Mouse (Mus musculus): ENCODE measurements around the gene Ddx41. TPM values are rescaled to one million over a fixed set of nuclear protein-coding genes. Genes with fewer than 3 reads are reported as not detected.
A peak's percentile ranks its signal among the peaks of the same experiment; 100 is the strongest.
"Not testable (repeated sequence)": the region's sequence is repeated elsewhere in the genome, so short reads cannot be mapped to it uniquely, and the experiment has no call there.

Ddx41 gene
- polyA plus RNA-seq (2011; ENCODE audit: insufficient read length, low read depth, missing spikeins) = 23.9 and 26.2 TPM in 2 replicates

DNA sequence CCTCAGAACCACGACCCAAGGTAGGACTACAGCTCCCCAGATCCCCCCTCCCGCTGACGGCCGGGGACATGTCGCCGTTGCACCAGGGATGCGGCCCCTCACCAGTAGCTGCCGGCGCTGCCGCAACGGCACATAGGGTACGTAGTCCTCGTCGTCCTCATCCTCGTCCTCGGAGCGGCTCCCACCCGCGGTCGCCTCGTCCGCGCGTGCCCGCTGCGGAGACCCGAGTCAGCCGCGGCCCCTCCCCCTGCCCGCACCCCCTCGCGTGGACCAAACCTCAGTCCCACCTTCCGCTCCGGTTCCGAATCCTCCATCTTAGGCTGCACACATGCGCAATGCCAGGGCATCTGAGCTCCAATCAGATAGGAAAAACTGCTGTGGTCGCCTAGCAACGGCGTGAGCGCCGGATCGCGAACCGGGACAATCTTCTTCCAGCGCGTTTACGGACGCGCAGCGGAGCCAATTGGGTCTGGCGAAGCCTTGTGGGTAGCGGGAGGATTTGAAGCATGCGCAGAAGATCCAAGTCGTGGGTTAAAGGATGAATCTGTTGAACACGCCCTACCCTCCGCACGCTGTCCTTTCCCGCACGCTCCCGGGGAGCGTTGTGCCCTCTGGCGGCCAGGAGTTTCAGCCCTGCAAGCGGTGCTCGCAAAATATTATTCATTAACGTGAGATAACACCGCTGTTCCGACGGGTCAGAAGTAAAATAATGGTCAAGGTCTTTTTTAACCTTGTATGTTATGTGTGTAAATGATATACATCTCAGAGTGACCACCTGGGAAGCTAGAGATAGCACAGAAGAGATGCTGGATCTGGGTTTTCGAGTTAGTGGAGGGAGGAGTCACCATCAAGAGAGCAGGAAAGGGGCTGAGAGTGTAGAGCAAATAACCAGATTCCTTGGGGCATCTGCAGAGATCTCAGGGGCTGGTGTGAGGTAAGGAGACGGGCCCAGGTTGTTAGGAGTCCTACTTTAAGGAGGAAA lies at the start of gene Ddx41:
Gene Ddx41 (minus strand): TSS at position 465 of the 982 bp plus-strand sequence.
- Histone ChIP-seq H3K27ac (ENCODE audit: insufficient read depth, low read length) (no peak within 1 kb of the TSS), H3K4me1 (ENCODE audit: control insufficient read depth, insufficient read depth, low read length) (no peaks in the 10 kb centered on the region), H3K4me3 (ENCODE audit: insufficient read depth, low read length) (peak within 1 kb of the TSS; percentile 85)
- TF ChIP-seq POLR2A (IDR thresholded peaks at IDR 0.05; ENCODE audit: low read depth, low read length) = peak; percentile 84
- TF ChIP-seq CTCF (IDR thresholded peaks at IDR 0.05; ENCODE audit: borderline replicate concordance, insufficient read depth, low read length) = peak; percentile 89

DNA sequence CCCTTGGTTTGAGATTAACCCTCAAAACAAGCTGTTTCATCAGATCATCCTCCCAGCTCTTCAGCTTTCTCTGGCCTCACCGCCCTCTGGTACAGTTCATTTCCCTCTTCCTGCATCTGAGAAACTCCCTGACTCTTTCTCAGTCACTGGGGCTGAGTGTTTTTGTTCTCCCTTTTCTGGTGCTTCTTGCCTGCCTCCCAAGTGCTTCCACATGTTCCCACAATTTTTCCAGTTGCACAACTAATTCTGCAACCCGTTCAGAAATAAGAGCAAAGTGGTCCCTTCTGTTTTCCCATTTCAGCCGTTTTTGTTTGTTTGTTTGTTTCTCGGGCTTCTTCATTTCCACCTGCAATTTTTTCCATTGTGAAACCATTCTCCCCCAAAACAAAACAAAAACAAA lies 41.6 kb upstream of the Ddx41 start:
- H3K4me3 ChIP-seq (ENCODE audit: insufficient read depth, low read length) = no peak overlapping the region
- no peak for TF ChIP-seq POLR2A (IDR thresholded peaks at IDR 0.05; ENCODE audit: low read depth, low read length)
- H3K4me1 ChIP-seq (ENCODE audit: control insufficient read depth, insufficient read depth, low read length) = no peaks in the 10 kb centered on the region
- H3K27ac ChIP-seq (ENCODE audit: insufficient read depth, low read length) = no peak overlapping the region

GRCm38 (mm10) chr13:55576872-55577271 lies 40.4 kb upstream of the Ddx41 start:
- H3K27ac ChIP-seq (ENCODE audit: insufficient read depth, low read length); H3K4me3 ChIP-seq (ENCODE audit: insufficient read depth, low read length); H3K4me1 ChIP-seq (ENCODE audit: control insufficient read depth, insufficient read depth, low read length): not testable (repeated sequence)

DNA sequence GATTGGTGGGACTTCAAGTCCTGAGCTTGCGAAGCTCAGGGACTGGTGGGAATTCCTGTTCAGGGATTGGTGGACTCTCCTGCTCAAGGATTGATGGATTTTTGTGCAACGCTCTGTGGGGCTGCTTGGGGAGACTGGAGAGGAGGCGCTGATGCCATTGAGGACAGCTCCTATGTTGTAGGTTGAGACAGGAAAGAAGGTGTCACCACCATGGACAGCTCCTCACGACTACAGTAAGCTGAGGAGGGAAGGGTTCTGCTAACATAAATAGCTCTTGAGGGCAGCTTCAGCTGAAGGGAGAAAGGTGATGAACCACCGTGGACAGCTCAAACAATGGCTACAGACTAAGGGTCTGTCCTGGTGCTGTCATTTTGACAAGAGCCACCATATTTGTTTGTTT lies 39.5 kb upstream of the Ddx41 start:
- H3K4me1 ChIP-seq (ENCODE audit: control insufficient read depth, insufficient read depth, low read length) = no peaks in the 10 kb centered on the region; the same call in 1 of the 2 replicates
- TF ChIP-seq CTCF (IDR thresholded peaks at IDR 0.05; ENCODE audit: borderline replicate concordance, insufficient read depth, low read length) (no peak), POLR2A (IDR thresholded peaks at IDR 0.05; ENCODE audit: low read depth, low read length) (no peak)
- H3K4me3 ChIP-seq (ENCODE audit: insufficient read depth, low read length) = no peak overlapping the region
- no peak overlapping the region for H3K27ac ChIP-seq (ENCODE audit: insufficient read depth, low read length)

DNA sequence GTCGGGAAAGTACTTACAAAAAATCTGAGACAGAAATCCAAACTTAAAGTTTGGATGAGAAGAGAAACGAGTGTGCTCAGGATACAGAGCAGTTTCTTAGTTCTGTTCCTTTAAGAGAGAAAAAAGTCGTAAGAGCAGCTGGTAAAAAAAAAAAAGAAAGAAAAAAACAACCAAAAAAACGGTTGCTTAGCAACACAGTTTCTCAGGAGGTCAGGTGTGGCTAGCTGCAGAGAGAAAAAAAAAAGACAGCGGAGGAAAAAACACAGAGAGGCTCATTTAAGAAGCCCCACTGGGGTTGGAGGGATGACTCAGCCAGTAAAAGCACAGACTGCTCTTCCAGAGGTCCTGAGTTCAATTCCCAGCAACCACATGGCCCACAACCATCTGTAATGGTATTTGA lies 37.9 kb upstream of the Ddx41 start:
- Histone ChIP-seq H3K4me3 (ENCODE audit: insufficient read depth, low read length) (no peak overlapping the region), H3K4me1 (ENCODE audit: control insufficient read depth, insufficient read depth, low read length) (peaks cover 1% of the 10 kb centered on the region; the same call in 1 of the 2 replicates), H3K27ac (ENCODE audit: insufficient read depth, low read length) (no peak overlapping the region)
- TF ChIP-seq CTCF (IDR thresholded peaks at IDR 0.05; ENCODE audit: borderline replicate concordance, insufficient read depth, low read length) (no peak), POLR2A (IDR thresholded peaks at IDR 0.05; ENCODE audit: low read depth, low read length) (no peak)

DNA sequence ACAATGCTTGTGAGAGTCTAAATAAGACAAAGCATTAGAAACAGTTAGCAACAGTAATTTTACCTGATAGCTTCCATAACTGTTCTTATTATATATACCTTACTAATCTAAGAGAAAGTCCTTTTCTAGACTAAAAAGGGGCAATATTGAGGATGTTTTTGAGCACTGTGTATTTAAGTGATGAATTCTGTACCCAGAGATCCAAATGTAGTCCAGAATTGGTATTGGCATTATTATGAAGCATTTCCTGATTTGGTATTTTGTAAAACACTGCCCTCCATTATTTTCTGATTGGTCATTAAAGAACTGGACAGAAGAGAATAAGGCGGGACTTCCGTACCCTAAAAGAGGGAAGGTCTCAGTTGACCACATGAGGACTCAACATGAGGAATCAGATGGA lies 37.0 kb upstream of the Ddx41 start, which contains the start of gene Tmed9:
Gene Tmed9 (plus strand): TSS at position 301 of the 400 bp plus-strand sequence.
- Histone ChIP-seq H3K4me1 (ENCODE audit: control insufficient read depth, insufficient read depth, low read length) (peaks cover 2% of the 10 kb centered on the region; the same call in 1 of the 2 replicates), H3K4me3 (ENCODE audit: insufficient read depth, low read length) (no peak within 1 kb of the TSS), H3K27ac (ENCODE audit: insufficient read depth, low read length) (no peak within 1 kb of the TSS)
- no peak for TF ChIP-seq CTCF (IDR thresholded peaks at IDR 0.05; ENCODE audit: borderline replicate concordance, insufficient read depth, low read length)
- TF ChIP-seq POLR2A (IDR thresholded peaks at IDR 0.05; ENCODE audit: low read depth, low read length) = no peak

DNA sequence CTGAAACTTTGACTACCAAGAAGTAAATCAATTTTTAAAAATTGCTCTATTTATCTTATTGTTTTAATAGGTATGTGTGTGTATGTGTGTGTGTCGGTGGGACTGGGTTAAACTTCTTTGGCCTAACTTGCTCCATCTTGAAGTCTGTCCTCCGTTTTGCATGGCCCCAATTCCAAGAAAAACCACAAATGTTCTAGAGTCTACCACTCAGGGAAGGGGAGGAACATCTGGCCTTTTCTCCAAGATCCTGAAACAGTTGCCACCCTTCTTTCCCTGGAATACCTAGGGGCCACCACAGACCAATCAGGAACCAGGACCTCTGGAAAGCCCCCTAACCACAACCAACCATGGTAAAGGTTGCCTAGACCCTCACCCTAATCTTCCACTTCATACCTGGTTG lies 35.5 kb upstream of the Ddx41 start:
- H3K4me3 ChIP-seq (ENCODE audit: insufficient read depth, low read length) = no peak overlapping the region
- H3K27ac ChIP-seq (ENCODE audit: insufficient read depth, low read length) = no peak overlapping the region
- TF ChIP-seq POLR2A (IDR thresholded peaks at IDR 0.05; ENCODE audit: low read depth, low read length) (0 out of 2 replicates have a peak, but pooled peaks have one; percentile 20), CTCF (IDR thresholded peaks at IDR 0.05; ENCODE audit: borderline replicate concordance, insufficient read depth, low read length) (no peak)
- H3K4me1 ChIP-seq (ENCODE audit: control insufficient read depth, insufficient read depth, low read length) = peaks cover 2% of the 10 kb centered on the region; the same call in 1 of the 2 replicates

DNA sequence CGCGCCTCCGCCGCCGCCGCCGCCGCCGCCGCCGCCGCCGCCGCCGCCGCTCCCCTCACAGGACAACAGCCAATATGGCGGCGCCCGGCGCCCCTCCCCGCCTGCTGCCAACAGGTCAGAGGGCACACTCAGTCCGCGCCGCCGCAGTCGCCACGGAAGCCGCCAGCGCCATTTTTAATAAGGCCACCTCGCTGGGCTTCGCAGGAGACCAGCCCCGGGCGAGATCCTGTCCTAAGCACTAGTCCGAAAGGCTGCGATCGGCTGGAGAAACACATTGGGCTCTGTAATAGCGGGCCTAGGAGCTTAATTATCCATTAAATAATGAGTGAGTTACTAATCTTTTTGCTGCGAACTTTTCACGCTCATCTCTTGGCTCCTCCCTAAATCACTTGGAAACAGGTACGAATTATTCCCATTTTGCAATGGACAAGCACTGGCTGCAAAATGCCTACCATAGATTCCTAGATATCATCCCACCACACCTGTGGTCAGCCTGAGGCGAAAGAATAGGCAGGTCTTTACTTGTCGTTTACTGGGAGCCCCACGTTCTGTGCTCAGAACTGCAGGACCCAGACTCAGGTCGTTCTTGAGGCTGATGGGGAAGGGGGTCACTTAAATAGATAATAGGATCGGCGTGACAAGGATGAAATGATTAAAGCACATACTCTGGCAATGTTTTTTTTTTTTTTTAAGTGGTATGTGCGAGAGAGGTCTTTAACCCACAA lies 34.7 kb upstream of the Ddx41 start, which contains the start of gene Fam193b:
Gene Fam193b (minus strand): TSS at position 94 of the 725 bp plus-strand sequence.
- Histone ChIP-seq H3K4me3 (ENCODE audit: insufficient read depth, low read length) (peak within 1 kb of the TSS; percentile 86), H3K4me1 (ENCODE audit: control insufficient read depth, insufficient read depth, low read length) (peaks cover 5% of the 10 kb centered on the region; the same call in 1 of the 2 replicates), H3K27ac (ENCODE audit: insufficient read depth, low read length) (peak within 1 kb of the TSS; percentile 50)
- TF ChIP-seq CTCF (IDR thresholded peaks at IDR 0.05; ENCODE audit: borderline replicate concordance, insufficient read depth, low read length) (no peak), POLR2A (IDR thresholded peaks at IDR 0.05; ENCODE audit: low read depth, low read length) (peak; percentile 59)

DNA sequence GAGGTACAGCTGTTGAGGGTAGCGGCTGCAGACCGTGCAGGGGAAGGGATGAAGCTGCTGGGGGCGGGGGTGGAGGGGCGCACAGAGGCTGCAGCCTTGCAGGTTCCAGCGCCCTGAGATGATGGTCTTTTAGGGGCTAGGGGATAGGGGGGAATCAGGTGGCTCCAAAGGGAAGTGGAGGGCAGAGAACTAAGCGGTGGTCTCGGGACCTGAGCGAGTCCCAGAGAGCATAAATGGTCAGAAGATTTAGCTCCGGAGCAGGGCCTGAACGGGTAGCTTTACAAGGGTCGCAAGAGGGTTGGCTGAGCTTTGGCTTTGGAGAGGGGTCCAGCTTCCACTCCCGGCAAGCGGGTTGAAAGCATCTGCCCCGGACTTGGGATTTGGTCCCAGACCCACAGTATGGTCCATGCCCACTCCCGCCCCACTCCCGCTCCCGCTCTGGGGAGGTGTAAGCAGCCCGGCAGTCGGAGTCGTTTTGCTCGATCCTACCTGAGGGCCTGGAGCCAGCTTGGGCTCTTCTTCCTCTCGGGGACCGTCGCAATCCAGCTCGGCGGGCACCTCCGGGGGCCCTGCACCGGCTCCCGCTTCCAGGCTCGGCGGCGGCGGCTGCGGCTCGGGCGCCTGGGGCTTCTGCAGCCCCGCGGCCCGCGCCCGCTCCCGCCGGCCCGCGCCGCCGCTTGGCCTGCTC lies 34.0 kb upstream of the Ddx41 start:
- Histone ChIP-seq H3K27ac (ENCODE audit: insufficient read depth, low read length) (peak overlapping the region; percentile 50), H3K4me3 (ENCODE audit: insufficient read depth, low read length) (peak overlapping the region; percentile 86), H3K4me1 (ENCODE audit: control insufficient read depth, insufficient read depth, low read length) (peaks cover 7% of the 10 kb centered on the region; the same call in 1 of the 2 replicates)
- no peak for TF ChIP-seq CTCF (IDR thresholded peaks at IDR 0.05; ENCODE audit: borderline replicate concordance, insufficient read depth, low read length)
- TF ChIP-seq POLR2A (IDR thresholded peaks at IDR 0.05; ENCODE audit: low read depth, low read length) = no peak
